Mouse (Mus musculus) testis, adult 2 months (tissue): Measurements from ENCODE around the gene Fam163b.

Source experiments
- CTCF ChIP-seq: fragments of 200-500 bp; IDR thresholded peaks from 2 replicates; pipeline ENCODE4 v1.5.1; 2012; ENCODE audit warnings: low read depth, mild to moderate bottlenecking, inconsistent platforms, low read length, moderate library complexity; ENCODE audit not compliant: control insufficient read depth, insufficient read depth, insufficient replicate concordance
- POLR2A ChIP-seq: fragments of 200-500 bp; IDR thresholded peaks from 2 replicates; pipeline ENCODE4 v1.6.1; 2012; ENCODE audit warnings: low read depth, mild to moderate bottlenecking, inconsistent platforms, low read length, moderate library complexity; ENCODE audit not compliant: control insufficient read depth

GRCm38 (mm10) chr2:27146840-27147239, 4.5 kb upstream of the Fam163b start:
- TF ChIP-seq CTCF (no peak), POLR2A (no peak)
